Mouse (Mus musculus): ENCODE data around the gene Ttc23.

Ttc23 gene

GRCm38 (mm10) chr7:67644833-67645680 is 2.2 kb upstream of the Ttc23 start, which contains the start of gene Lrrc28:
TSS of gene Lrrc28 (minus strand) at chr7:67645268.
- DNase-seq (ENCODE audit: low read depth), result peak; percentile 100

GRCm38 (mm10) chr7:67645681-67646014 is 1.6 kb upstream of the Ttc23 start:
- no peak for DNase-seq (ENCODE audit: low read depth)

GRCm38 (mm10) chr7:67646131-67646530 is 1.1 kb upstream of the Ttc23 start:
- no peak for DNase-seq (ENCODE audit: low read depth)

GRCm38 (mm10) chr7:67648376-67648775 is 1.2 kb downstream of the Ttc23 start:
- DNase-seq (ENCODE audit: low read depth), result no peak

- no peak for DNase-seq (ENCODE audit: low read depth)
These were observed 5.0 kb downstream of the Ttc23 start for GRCm38 (mm10) chr7:67652211-67652610.

GRCm38 (mm10) chr7:67654668-67655067 is 7.5 kb downstream of the Ttc23 start:
- no peak for DNase-seq (ENCODE audit: low read depth)

GRCm38 (mm10) chr7:67655186-67655585 is 8.0 kb downstream of the Ttc23 start:
- no peak for DNase-seq (ENCODE audit: low read depth)

- DNase-seq (ENCODE audit: low read depth), result no peak
These were observed 10.9 kb downstream of the Ttc23 start for GRCm38 (mm10) chr7:67658110-67658509.

- no peak for DNase-seq (ENCODE audit: low read depth)
These were observed 15.2 kb downstream of the Ttc23 start for GRCm38 (mm10) chr7:67662424-67662823.

GRCm38 (mm10) chr7:67663981-67664694 is 16.9 kb downstream of the Ttc23 start:
- DNase-seq (ENCODE audit: low read depth), result no peak

GRCm38 (mm10) chr7:67670965-67671364 is 23.8 kb downstream of the Ttc23 start:
- peak; percentile 26 for DNase-seq (ENCODE audit: low read depth)

- DNase-seq (ENCODE audit: low read depth), result peak; percentile 84
These were observed 25.4 kb downstream of the Ttc23 start for GRCm38 (mm10) chr7:67672650-67673049.

- no peak for DNase-seq (ENCODE audit: low read depth)
These were observed 26.4 kb downstream of the Ttc23 start for GRCm38 (mm10) chr7:67673656-67674055.

GRCm38 (mm10) chr7:67678878-67679499 is 31.8 kb downstream of the Ttc23 start:
- DNase-seq (ENCODE audit: low read depth), result no peak

GRCm38 (mm10) chr7:67681078-67681477 is 33.9 kb downstream of the Ttc23 start:
- no peak for DNase-seq (ENCODE audit: low read depth)

- no peak for DNase-seq (ENCODE audit: low read depth)
These were observed 35.8 kb downstream of the Ttc23 start for GRCm38 (mm10) chr7:67683006-67683405.

- DNase-seq (ENCODE audit: low read depth), result no peak
These were observed 39.3 kb downstream of the Ttc23 start for GRCm38 (mm10) chr7:67686545-67686944.

GRCm38 (mm10) chr7:67688281-67688680 is 41.1 kb downstream of the Ttc23 start:
- no peak for DNase-seq (ENCODE audit: low read depth)

GRCm38 (mm10) chr7:67689793-67690192 is 42.6 kb downstream of the Ttc23 start:
- no peak for DNase-seq (ENCODE audit: low read depth)

GRCm38 (mm10) chr7:67691036-67691435 is 43.8 kb downstream of the Ttc23 start:
- no peak for DNase-seq (ENCODE audit: low read depth)

- no peak for DNase-seq (ENCODE audit: low read depth)
These were observed 44.9 kb downstream of the Ttc23 start for GRCm38 (mm10) chr7:67692141-67692540.

GRCm38 (mm10) chr7:67692791-67693538 is 45.8 kb downstream of the Ttc23 start:
- DNase-seq (ENCODE audit: low read depth), result no peak

Data from induced T-regulatory cell, adult 2 months (primary cell).